Mouse (Mus musculus): ENCODE results near the gene Zfp831.

DNA sequence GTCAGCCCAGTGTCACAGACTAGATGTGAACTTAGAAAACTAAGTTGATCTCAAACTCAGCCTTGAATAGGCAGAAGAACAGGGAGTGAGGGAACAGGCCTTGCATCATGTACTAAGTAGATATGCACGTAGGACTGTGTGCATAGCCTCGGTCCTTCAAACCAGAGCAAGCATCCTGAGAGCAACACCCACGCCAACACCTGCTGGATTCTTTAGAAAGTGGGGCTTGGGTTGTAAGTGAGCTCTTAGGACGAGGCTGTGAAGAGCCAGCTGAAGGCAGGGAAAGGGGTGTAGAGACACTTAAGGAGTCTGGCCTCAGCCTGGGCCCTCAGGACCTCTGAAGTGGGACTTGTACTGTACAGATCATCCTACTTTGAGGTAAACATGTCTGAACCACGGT lies 12.0 kb downstream of the Zfp831 start:
- no peak for TF ChIP-seq GATA1 (IDR thresholded peaks at IDR 0.05; ENCODE audit: low read length)
- TF ChIP-seq TAL1 (IDR thresholded peaks at IDR 0.05; ENCODE audit: low read length) = no peak
